Mouse (Mus musculus) hindbrain, embryonic 16.5 days (tissue): ENCODE data around the gene Pklr. TPM values are rescaled to one million over a fixed set of nuclear protein-coding genes. Genes with fewer than 3 reads are reported as not detected.

Experiments used
- ATAC-seq: fragments of 200-750 bp; cut with Nextera tagmentation; 2 replicates; pipeline ENCODE4 v1.8.0; 2017; ENCODE audit warnings: moderate TSS enrichment, moderate library complexity
- H3K27ac ChIP-seq: fragments of 300-500 bp; sonication (generic); 2 replicates; pipeline ENCODE4 v1.5.1; 2014; ENCODE audit warnings: low read depth, mild to moderate bottlenecking, control low read depth, low read length, moderate library complexity
- H3K27me3 ChIP-seq: fragments of 300-500 bp; sonication (generic); replicated peaks from 2 replicates; pipeline ENCODE4 v1.6.1; 2014; ENCODE audit warnings: low read length; ENCODE audit not compliant: control insufficient read depth, insufficient read depth
- H3K36me3 ChIP-seq: fragments of 300-500 bp; sonication (generic); 2 replicates; pipeline ENCODE4 v1.6.1; 2014; ENCODE audit warnings: mild to moderate bottlenecking, low read length, moderate library complexity, mixed read lengths; ENCODE audit not compliant: control insufficient read depth, insufficient read depth
- H3K4me1 ChIP-seq: fragments of 300-500 bp; sonication (generic); 2 replicates; pipeline ENCODE4 v1.6.1; 2014; ENCODE audit warnings: low read depth, low read length; ENCODE audit not compliant: control insufficient read depth, insufficient read depth
- H3K4me2 ChIP-seq: fragments of 300-500 bp; sonication (generic); 2 replicates; pipeline ENCODE4 v1.6.1; 2014; ENCODE audit warnings: mild to moderate bottlenecking, low read length, control low read depth, moderate library complexity
- H3K4me3 ChIP-seq: fragments of 300-500 bp; sonication (generic); 2 replicates; pipeline ENCODE4 v1.5.1; 2014; ENCODE audit warnings: mild to moderate bottlenecking, low read length, control low read depth, moderate library complexity
- H3K9ac ChIP-seq: fragments of 300-500 bp; sonication (generic); 2 replicates; pipeline ENCODE4 v1.6.1; 2014; ENCODE audit warnings: low read depth, mild to moderate bottlenecking, control low read depth, low read length, moderate library complexity
- H3K9me3 ChIP-seq: fragments of 300-500 bp; sonication (generic); 2 replicates; pipeline ENCODE4 v1.6.1; 2014; ENCODE audit warnings: mild to moderate bottlenecking, low read length, moderate library complexity; ENCODE audit not compliant: control insufficient read depth
- WGBS: fragments of 180-500 bp; shearing (Covaris S2); extraction: QIAGEN DNeasy Blood & Tissue Kit; methylation state at CpG from one replicate; pipeline ENCODE4 v1.1.7; 2014; 5-methylcytosine and 5-hydroxymethylcytosine counted together
- polyA plus RNA-seq: library from polyadenylated mRNA; unstranded; fragments of >200 nt; fragmentation: Nextera tagmentation; extraction: Ambion mirVana; gene quantifications from 2 replicates; pipeline ENCODE4 v1.2.1, GENCODE M21; 2015

The Pklr gene
- polyA plus RNA-seq, 1 experiment from 2014 or later: 0.10 TPM

DNA sequence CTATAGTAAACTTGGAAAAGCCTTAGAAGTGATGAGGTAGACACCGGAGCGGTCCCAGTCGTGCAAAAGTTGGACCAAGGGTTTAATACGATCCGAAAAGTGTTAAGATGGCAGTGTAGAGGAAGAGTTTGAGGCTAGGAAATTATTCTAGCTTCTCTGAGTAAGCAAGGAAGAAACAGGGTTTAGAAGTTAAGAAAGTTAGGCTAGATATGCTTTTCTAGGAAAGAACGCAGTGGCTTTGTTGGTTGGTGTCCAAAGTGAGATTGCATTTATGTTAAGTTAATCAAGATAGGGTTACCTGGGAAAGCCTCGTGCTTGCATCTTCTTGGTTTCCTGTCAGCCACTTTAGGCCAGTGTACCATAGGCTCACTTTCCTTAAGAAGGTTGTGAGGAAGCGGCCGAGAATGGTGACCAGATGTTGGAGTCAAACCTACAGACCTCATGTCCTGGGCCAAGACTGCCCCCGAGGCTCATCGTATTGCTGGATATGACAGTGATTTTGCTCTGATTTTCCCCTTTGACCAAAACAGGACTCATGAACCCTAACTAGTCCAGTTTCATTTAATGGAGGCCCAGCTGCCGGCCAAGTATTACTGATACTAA lies 29.4 kb downstream of the Pklr start:
- peak overlapping the region; percentile 86 for H3K4me2 ChIP-seq
- WGBS: 29% methylated on average over 12 of the region's 12 CpGs
- H3K27me3 ChIP-seq: no peaks in the 10 kb centered on the region
- no peaks in the 10 kb centered on the region for H3K9me3 ChIP-seq
- H3K9ac ChIP-seq: peak overlapping the region; percentile 96
- H3K36me3 ChIP-seq: peaks cover 19% of the 10 kb centered on the region
- H3K27ac ChIP-seq: peak overlapping the region; percentile 97
- no peak for ATAC-seq
- peak overlapping the region; percentile 95 for H3K4me3 ChIP-seq
- H3K4me1 ChIP-seq: peaks cover 20% of the 10 kb centered on the region

GRCm38 (mm10) chr3:89166945-89167344 lies 31.0 kb downstream of the Pklr start:
- no peak for ATAC-seq
- Histone ChIP-seq H3K4me2 (no peak overlapping the region), H3K36me3 (peaks cover 28% of the 10 kb centered on the region), H3K9me3 (no peaks in the 10 kb centered on the region), H3K4me3 (no peak overlapping the region), H3K4me1 (peaks cover 20% of the 10 kb centered on the region), H3K27me3 (no peaks in the 10 kb centered on the region), H3K27ac (no peak overlapping the region), H3K9ac (no peak overlapping the region)
- 93% methylated on average over 19 of the region's 19 CpGs for WGBS

DNA sequence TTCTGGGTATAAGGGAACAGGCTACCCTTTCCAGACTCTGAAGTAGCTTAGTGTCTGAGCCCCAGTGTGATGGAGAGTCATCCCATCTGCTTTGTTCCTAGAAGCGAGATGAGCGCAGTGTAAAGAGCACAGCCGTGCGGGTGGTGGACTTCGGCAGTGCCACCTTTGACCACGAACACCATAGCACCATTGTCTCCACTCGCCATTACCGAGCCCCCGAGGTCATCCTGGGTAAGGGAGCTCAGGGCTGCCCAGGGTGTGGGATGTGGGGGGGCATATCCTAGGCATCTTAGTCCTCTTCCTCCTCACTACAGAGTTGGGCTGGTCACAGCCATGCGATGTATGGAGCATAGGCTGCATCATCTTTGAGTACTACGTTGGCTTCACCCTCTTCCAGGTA lies 38.9 kb downstream of the Pklr start:
- Histone ChIP-seq H3K27me3 (no peaks in the 10 kb centered on the region), H3K9me3 (no peaks in the 10 kb centered on the region), H3K36me3 (peaks cover 50% of the 10 kb centered on the region), H3K4me3 (no peak overlapping the region), H3K4me1 (peaks cover 14% of the 10 kb centered on the region), H3K4me2 (no peak overlapping the region), H3K9ac (no peak overlapping the region), H3K27ac (no peak overlapping the region)
- WGBS: 92% methylated on average over 11 of the region's 11 CpGs
- no peak for ATAC-seq

GRCm38 (mm10) chr3:89175544-89175943 lies 39.6 kb downstream of the Pklr start:
- no peak overlapping the region for H3K27ac ChIP-seq
- no peaks in the 10 kb centered on the region for H3K9me3 ChIP-seq
- peaks cover 46% of the 10 kb centered on the region for H3K36me3 ChIP-seq
- no peak overlapping the region for H3K4me2 ChIP-seq
- H3K4me1 ChIP-seq: peaks cover 14% of the 10 kb centered on the region
- 93% methylated on average over 10 of the region's 10 CpGs for WGBS
- no peak overlapping the region for H3K4me3 ChIP-seq
- H3K27me3 ChIP-seq: no peaks in the 10 kb centered on the region
- H3K9ac ChIP-seq: no peak overlapping the region
- no peak for ATAC-seq

DNA sequence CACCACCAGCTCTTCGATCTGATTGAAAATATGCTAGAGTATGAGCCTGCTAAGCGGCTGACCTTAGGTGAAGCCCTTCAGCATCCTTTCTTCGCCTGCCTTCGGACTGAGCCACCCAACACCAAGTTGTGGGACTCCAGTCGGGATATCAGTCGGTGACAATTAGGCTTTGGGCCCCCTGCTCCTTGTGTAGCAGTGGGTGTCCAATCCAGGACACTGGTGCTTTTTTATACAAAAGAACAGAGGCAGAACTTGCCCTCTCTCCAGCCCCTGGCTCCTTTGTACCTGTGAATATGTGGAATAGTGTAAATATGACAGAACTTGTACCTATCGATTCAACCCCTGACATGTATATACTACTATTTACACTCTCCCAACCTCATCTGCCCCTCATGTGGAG lies 40.5 kb downstream of the Pklr start:
- peaks cover 14% of the 10 kb centered on the region for H3K4me1 ChIP-seq
- H3K27me3 ChIP-seq: no peaks in the 10 kb centered on the region
- peaks cover 49% of the 10 kb centered on the region for H3K36me3 ChIP-seq
- no peak overlapping the region for H3K27ac ChIP-seq
- no peak overlapping the region for H3K4me2 ChIP-seq
- no peaks in the 10 kb centered on the region for H3K9me3 ChIP-seq
- no peak for ATAC-seq
- H3K9ac ChIP-seq: no peak overlapping the region
- WGBS: 79% methylated on average over 7 of the region's 7 CpGs
- no peak overlapping the region for H3K4me3 ChIP-seq

DNA sequence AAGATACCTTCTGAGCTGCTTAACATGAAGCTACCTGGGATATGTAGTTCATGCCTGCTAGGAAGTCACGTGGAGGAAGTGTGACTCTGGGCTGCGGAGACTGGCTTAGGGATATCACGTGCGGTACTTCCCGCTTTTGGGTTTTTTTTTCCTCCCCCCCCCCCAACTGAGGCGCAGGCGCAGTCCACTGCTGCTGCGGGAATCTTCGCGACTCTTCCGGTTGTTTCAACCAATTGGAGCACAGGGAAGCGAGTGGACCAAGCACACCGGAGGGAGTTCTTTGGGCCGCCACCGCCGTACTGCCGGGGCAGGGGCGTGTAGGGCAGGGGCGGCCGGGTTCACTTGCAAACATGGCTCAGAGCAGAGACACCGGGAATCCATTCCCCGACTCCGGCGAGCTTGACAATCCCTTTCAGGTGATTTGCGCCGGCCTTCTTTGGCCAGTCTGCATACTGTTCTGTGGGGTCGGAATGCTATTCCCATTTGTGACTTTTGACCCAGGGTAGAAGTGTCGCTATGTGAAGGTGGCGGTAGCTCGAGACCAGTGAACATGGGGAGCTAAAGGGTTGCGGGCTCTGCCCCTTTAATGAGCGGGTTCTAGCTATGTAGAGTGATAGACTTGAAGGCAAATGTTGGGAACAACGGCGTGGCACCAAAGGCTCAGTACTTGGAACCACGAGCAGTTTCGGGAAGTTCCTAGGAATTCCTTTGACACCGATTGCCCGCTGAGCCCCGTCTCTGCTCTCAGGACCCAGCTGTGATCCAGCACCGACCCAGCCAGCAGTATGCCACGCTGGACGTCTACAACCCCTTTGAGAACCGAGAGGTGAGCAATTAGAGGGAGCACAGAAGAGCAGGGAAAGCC lies 41.5 kb downstream of the Pklr start, which contains the start of gene Scamp3:
Gene Scamp3, plus strand, starts transcription at position 232 of the 865 bp plus-strand sequence.
- Histone ChIP-seq H3K4me1 (peaks cover 14% of the 10 kb centered on the region), H3K9ac (peak within 1 kb of the TSS; percentile 86), H3K4me2 (peak within 1 kb of the TSS; percentile 90), H3K36me3 (peaks cover 48% of the 10 kb centered on the region), H3K4me3 (peak within 1 kb of the TSS; percentile 78), H3K9me3 (no peaks in the 10 kb centered on the region), H3K27ac (peak within 1 kb of the TSS; percentile 81), H3K27me3 (no peaks in the 10 kb centered on the region)
- WGBS: 0% methylated on average over 43 of the region's 43 CpGs
- peak; percentile 97 for ATAC-seq

- Histone ChIP-seq H3K27me3 (no peaks in the 10 kb centered on the region), H3K4me1 (peaks cover 14% of the 10 kb centered on the region), H3K4me2 (peak overlapping the region; percentile 90), H3K9ac (peak overlapping the region; percentile 86), H3K36me3 (peaks cover 46% of the 10 kb centered on the region), H3K27ac (peak overlapping the region; percentile 81), H3K4me3 (peak overlapping the region; percentile 78), H3K9me3 (no peaks in the 10 kb centered on the region)
- ATAC-seq: no peak
- 4% methylated on average over 6 of the region's 6 CpGs for WGBS
Measured at GRCm38 (mm10) chr3:89178107-89178385, 42.1 kb downstream of the Pklr start.

GRCm38 (mm10) chr3:89179056-89179455 lies 43.1 kb downstream of the Pklr start:
- H3K36me3 ChIP-seq: peaks cover 38% of the 10 kb centered on the region
- H3K9ac ChIP-seq: no peak overlapping the region; the same call in 1 of the 2 replicates
- no peaks in the 10 kb centered on the region for H3K9me3 ChIP-seq
- H3K27me3 ChIP-seq: no peaks in the 10 kb centered on the region
- WGBS: 92% methylated on average over 11 of the region's 11 CpGs
- no peak overlapping the region for H3K27ac ChIP-seq
- peaks cover 20% of the 10 kb centered on the region for H3K4me1 ChIP-seq
- H3K4me3 ChIP-seq: no peak overlapping the region
- ATAC-seq: no peak
- H3K4me2 ChIP-seq: no peak overlapping the region

DNA sequence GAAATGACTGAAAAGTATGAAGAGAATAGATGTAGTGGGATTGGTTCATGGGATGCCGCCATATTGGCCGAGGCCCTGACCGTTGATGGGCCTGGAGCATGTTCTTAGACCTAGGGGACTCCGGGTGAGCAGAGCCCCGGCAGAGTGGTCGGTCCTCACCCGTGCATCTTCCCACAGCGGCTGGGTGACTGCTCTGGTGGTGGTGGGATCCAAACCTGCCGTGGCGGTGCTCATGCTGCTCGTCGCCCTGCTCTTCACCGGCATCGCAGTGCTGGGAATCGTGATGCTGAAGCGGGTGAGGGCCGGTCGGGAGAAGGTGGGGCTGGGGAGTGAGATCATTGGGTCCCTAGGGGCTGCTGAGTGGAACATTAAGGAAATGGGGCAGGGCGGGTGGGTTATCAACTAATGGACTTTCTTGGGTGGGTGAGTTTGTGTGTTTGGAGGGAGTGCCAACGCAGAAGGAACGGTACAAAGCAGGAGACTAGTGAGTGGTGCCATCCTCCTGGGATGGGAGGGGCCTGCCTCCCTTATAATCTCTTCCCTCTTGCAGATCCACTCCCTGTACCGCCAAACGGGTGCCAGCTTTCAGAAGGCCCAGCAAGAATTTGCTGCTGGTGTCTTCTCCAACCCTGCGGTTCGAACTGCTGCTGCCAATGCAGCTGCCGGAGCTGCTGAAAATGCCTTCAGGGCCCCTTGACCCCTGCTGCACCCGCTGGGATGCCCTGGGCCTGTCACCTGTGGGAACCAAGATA lies 46.0 kb downstream of the Pklr start:
- Histone ChIP-seq H3K4me1 (peaks cover 29% of the 10 kb centered on the region), H3K36me3 (peaks cover 22% of the 10 kb centered on the region), H3K9ac (no peak overlapping the region), H3K4me3 (no peak overlapping the region), H3K27ac (no peak overlapping the region), H3K27me3 (no peaks in the 10 kb centered on the region), H3K9me3 (no peaks in the 10 kb centered on the region), H3K4me2 (no peak overlapping the region)
- no peak for ATAC-seq
- WGBS: 96% methylated on average over 26 of the region's 27 CpGs
